Comparison of ENCODE assay signal across 15 mouse cellular contexts in the genomic region with DNA sequence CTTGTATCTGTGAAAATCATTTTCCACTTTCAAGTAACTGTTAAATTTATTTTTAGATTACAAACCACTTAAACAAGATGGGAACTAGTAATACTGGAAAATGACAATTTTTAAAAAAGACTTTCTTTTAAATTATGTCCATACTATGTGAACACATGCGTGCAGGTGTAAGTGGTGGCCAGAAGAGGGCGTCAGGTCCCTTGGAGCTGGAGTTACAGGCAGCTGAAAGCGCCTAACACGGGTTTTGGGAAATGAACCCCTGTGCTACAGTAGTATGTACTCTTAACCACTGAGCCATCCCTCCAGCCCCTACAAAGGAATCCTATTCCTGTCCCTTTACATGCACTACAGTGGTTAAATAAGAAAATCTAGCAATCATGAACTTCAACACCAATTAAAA. TPM values are rescaled to one million over a fixed set of nuclear protein-coding genes. Genes with fewer than 3 reads are reported as not detected.
DNase-seq lines count a peak whose midpoint lies in the region; ATAC-seq and TF ChIP-seq lines count a peak whose summit lies in the region.
"Had no signal": no experiment of that assay in that cellular context is flagged by ENCODE, and none has a peak within 500 bp of the region (broad histone marks: within the 10 kb centered on the region; RNA-seq: fewer than 3 reads in every experiment).

No protein-coding gene starts in this region.

- H3K4me3 ChIP-seq in gastrocnemius, adult 2 months: no peak overlapping the region
- no peak overlapping the region for H3K4me3 ChIP-seq in lung, adult 2 months (replicated peaks; ENCODE audit: extremely low read depth, low read depth, low read length)
- H3K4me3 ChIP-seq in E14TG2a.4 (replicated peaks; ENCODE audit: low read length): no peak overlapping the region
- H3K4me3 ChIP-seq in forebrain, embryonic 11.5 days (ENCODE audit: low read depth, low read length): no peak overlapping the region
- H3K4me3 ChIP-seq: heart, embryonic 12.5 days; hindbrain, embryonic 10.5 days; limb, embryonic 10.5 days; neural tube, embryonic 12.5 days had no signal

- intact Hi-C loops in gastrocnemius, adult 2 months (cut with DNase I): no loop called here

- no peaks in the 10 kb centered on the region for H3K9me3 ChIP-seq in E14TG2a.4 (ENCODE audit: low read length)
- no peaks in the 10 kb centered on the region for H3K9me3 ChIP-seq in forebrain, embryonic 11.5 days (ENCODE audit: control insufficient read depth, low read length)
- H3K9me3 ChIP-seq: heart, embryonic 12.5 days; hindbrain, embryonic 10.5 days; limb, embryonic 10.5 days; neural tube, embryonic 12.5 days had no signal

- no peak for DNase-seq in gastrocnemius, adult 2 months
- DNase-seq in gastrocnemius, adult 18-20 months (ENCODE audit: low spot score): no peak
- no peak for DNase-seq in lung, adult 2 months
- no peak for DNase-seq in lung, postnatal 10 days
- DNase-seq in brain, embryonic 14.5 days (ENCODE audit: low read depth): no peak
- no peak for DNase-seq in spleen, adult 12 weeks (ENCODE audit: low spot score)
- no peak for DNase-seq in forebrain, embryonic 11.5 days (ENCODE audit: low spot score)
- DNase-seq: cerebellum, adult 8-10 months; kidney, adult 18-20 months; midbrain, embryonic 14.5 days had no signal

- no peak overlapping the region for H3K9ac ChIP-seq in forebrain, embryonic 11.5 days (ENCODE audit: low read length)
- H3K9ac ChIP-seq: heart, embryonic 12.5 days; neural tube, embryonic 12.5 days had no signal

- no peak overlapping the region for H3K27ac ChIP-seq in gastrocnemius, adult 2 months
- no peak overlapping the region for H3K27ac ChIP-seq in forebrain, embryonic 11.5 days (ENCODE audit: low read depth, low read length)
- H3K27ac ChIP-seq: hindbrain, embryonic 10.5 days; limb, embryonic 10.5 days; neural tube, embryonic 12.5 days had no signal

- H3K36me3 ChIP-seq in E14TG2a.4 (ENCODE audit: insufficient read depth, low read length): no peaks in the 10 kb centered on the region
- peaks cover 4% of the 10 kb centered on the region; the same call in 1 of the 2 replicates for H3K36me3 ChIP-seq in forebrain, embryonic 11.5 days (ENCODE audit: control insufficient read depth, insufficient read depth, low read length)

- 0 out of 2 replicates have a peak, but pooled peaks cover 2% of the 10 kb centered on the region for H3K27me3 ChIP-seq in E14TG2a.4 (ENCODE audit: insufficient read depth, low read length)
- H3K27me3 ChIP-seq in forebrain, embryonic 11.5 days (ENCODE audit: control insufficient read depth, insufficient read depth, low read length): no peaks in the 10 kb centered on the region
- H3K27me3 ChIP-seq: heart, embryonic 12.5 days; neural tube, embryonic 12.5 days had no signal

- TF ChIP-seq CTCF in gastrocnemius, adult 2 months (IDR thresholded peaks at IDR 0.05): peak; percentile 3; the same call in 1 of the 2 replicates
- TF ChIP-seq CTCF in lung, adult 2 months (IDR thresholded peaks at IDR 0.05; ENCODE audit: insufficient read depth, low read length): peak; percentile 35; the same call in 1 of the 2 replicates
- TF ChIP-seq CTCF in E14TG2a.4 (conservative IDR thresholded peaks at IDR 0.05; ENCODE audit: low read length): peak; percentile 58
- TF ChIP-seq CTCF in brain, embryonic 14.5 days (IDR thresholded peaks at IDR 0.05; ENCODE audit: borderline replicate concordance, extremely low read depth, insufficient read depth, insufficient read length): peak; percentile 34; the same call in 1 of the 2 replicates

- WGBS in lung, adult 2 months: 75% methylated on average over 4 of the region's 4 CpGs
- 70% methylated on average over 4 of the region's 4 CpGs for WGBS in forebrain, embryonic 11.5 days

- no peak for ATAC-seq in forebrain, embryonic 11.5 days (replicated peaks; ENCODE audit: low FRiP score)

- H3K4me1 ChIP-seq in lung, adult 2 months (ENCODE audit: control insufficient read depth, insufficient read depth, low read length): peaks cover 14% of the 10 kb centered on the region
- H3K4me1 ChIP-seq in E14TG2a.4 (replicated peaks; ENCODE audit: low read depth, low read length): no peaks in the 10 kb centered on the region
- no peaks in the 10 kb centered on the region for H3K4me1 ChIP-seq in forebrain, embryonic 11.5 days (replicated peaks; ENCODE audit: control insufficient read depth, insufficient read depth, low read length)
- H3K4me1 ChIP-seq: heart, embryonic 12.5 days; hindbrain, embryonic 10.5 days; limb, embryonic 10.5 days had no signal

- no peak overlapping the region for H3K4me2 ChIP-seq in forebrain, embryonic 11.5 days (ENCODE audit: low read depth, low read length, severe bottlenecking)
- H3K4me2 ChIP-seq: heart, embryonic 12.5 days; neural tube, embryonic 12.5 days had no signal

- TF ChIP-seq POLR2A in lung, adult 2 months (IDR thresholded peaks at IDR 0.05; ENCODE audit: borderline replicate concordance, extremely low read depth, low read depth, low read length): no peak
- no peak for TF ChIP-seq POLR2A in brain, embryonic 14.5 days (IDR thresholded peaks at IDR 0.05; ENCODE audit: borderline replicate concordance, extremely low read depth, insufficient read depth, insufficient read length, poor library complexity, severe bottlenecking)

RNA-seq across cellular contexts. Expression of a gene that starts 37.7 kb away (rescaled TPM):
- total RNA-seq in gastrocnemius, adult 2 months (2021): 1 to 10 TPM; 3.3 to 4.2 TPM
- 1 to 10 TPM; 4.2 to 4.6 TPM for total RNA-seq in gastrocnemius, adult 18-20 months (2021)
- polyA plus RNA-seq in lung, adult 2 months (2012; rRNA removed): 11.7 and 13.8 TPM in 2 replicates
- 71.2 and 79.5 TPM in 2 replicates for polyA plus RNA-seq in brain, embryonic 14.5 days (2012; rRNA removed)
- polyA plus RNA-seq in forebrain, embryonic 11.5 days (2014; fragmentation: Nextera tagmentation; extraction: Ambion mirVana): 74.6 and 77.7 TPM in 2 replicates

RNA-seq across cellular contexts. Expression of a gene that starts 42.7 kb away (rescaled TPM):
- total RNA-seq in gastrocnemius, adult 2 months (2021): 10 to 100 TPM in 1 of 2 experiments, 1 to 10 TPM in 1; 4.5 to 11.6 TPM
- 1 to 10 TPM; 6.4 to 9.4 TPM for total RNA-seq in gastrocnemius, adult 18-20 months (2021)
- polyA plus RNA-seq in lung, adult 2 months (2012; rRNA removed): 5.9 and 9.7 TPM in 2 replicates
- polyA plus RNA-seq in brain, embryonic 14.5 days (2012; rRNA removed): 6.3 and 6.6 TPM in 2 replicates
- polyA plus RNA-seq in forebrain, embryonic 11.5 days (2014; fragmentation: Nextera tagmentation; extraction: Ambion mirVana): 5.4 and 6.0 TPM in 2 replicates

RNA-seq across cellular contexts. Expression of a gene that starts 50.4 kb away (rescaled TPM):
- total RNA-seq in gastrocnemius, adult 2 months (2021): 1 to 10 TPM; 7.6 to 8.9 TPM
- total RNA-seq in gastrocnemius, adult 18-20 months (2021): 1 to 10 TPM; 8.0 to 8.6 TPM
- 6.2 and 7.9 TPM in 2 replicates for polyA plus RNA-seq in lung, adult 2 months (2012; rRNA removed)
- 19.8 and 21.4 TPM in 2 replicates for polyA plus RNA-seq in brain, embryonic 14.5 days (2012; rRNA removed)
- polyA plus RNA-seq in forebrain, embryonic 11.5 days (2014; fragmentation: Nextera tagmentation; extraction: Ambion mirVana): 28.3 and 28.9 TPM in 2 replicates

Comparison
In these comparisons a context has a peak if more than half of its experiments do, and no peak if none do; other contexts are left out.
1. CTCF ChIP-seq: peak in every context shown above with its lines; median percentile 58 in E14TG2a.4; 35 in lung, adult 2 months; 34 in brain, embryonic 14.5 days; 3 in gastrocnemius, adult 2 months.